Mouse (Mus musculus) retina, adult 2 months (tissue): Measurements from ENCODE around the gene Clec4f.
"Not testable (repeated sequence)": the region's sequence is repeated elsewhere in the genome, so short reads cannot be mapped to it uniquely, and the experiment has no call there.

Experiments used
- DNase-seq: peaks from one replicate; pipeline ENCODE4 v3.0.0-alpha.2; 2012; ENCODE audit warnings: low read depth, low spot score

The Clec4f gene

GRCm38 (mm10) chr6:83656087-83656486 is at the start of gene Clec4f:
Gene Clec4f, minus strand, starts transcription at chr6:83656187.
- no peak for DNase-seq

GRCm38 (mm10) chr6:83704701-83705100 is 48.7 kb upstream of the Clec4f start:
- no peak for DNase-seq

- DNase-seq: no peak
Measured at GRCm38 (mm10) chr6:83704294-83704693, 48.3 kb upstream of the Clec4f start.

- no peak for DNase-seq
Measured at GRCm38 (mm10) chr6:83703722-83704078, 47.7 kb upstream of the Clec4f start.

- DNase-seq: peak; percentile 80
Measured at GRCm38 (mm10) chr6:83703000-83703721, 47.2 kb upstream of the Clec4f start.

GRCm38 (mm10) chr6:83702146-83702999 is 46.4 kb upstream of the Clec4f start:
- DNase-seq: no peak

GRCm38 (mm10) chr6:83701001-83701400 is 45.0 kb upstream of the Clec4f start:
- DNase-seq: no peak

GRCm38 (mm10) chr6:83699971-83700370 is 44.0 kb upstream of the Clec4f start:
- no peak for DNase-seq

GRCm38 (mm10) chr6:83697932-83698331 is 41.9 kb upstream of the Clec4f start:
- peak; percentile 74 for DNase-seq

- no peak for DNase-seq
Measured at GRCm38 (mm10) chr6:83696684-83697083, 40.7 kb upstream of the Clec4f start.

- no peak for DNase-seq
Measured at GRCm38 (mm10) chr6:83695731-83696130, 39.7 kb upstream of the Clec4f start.

- no peak for DNase-seq
Measured at GRCm38 (mm10) chr6:83693835-83694234, 37.8 kb upstream of the Clec4f start.

- no peak for DNase-seq
Measured at GRCm38 (mm10) chr6:83692962-83693361, 37.0 kb upstream of the Clec4f start.

GRCm38 (mm10) chr6:83690936-83691335 is 34.9 kb upstream of the Clec4f start:
- DNase-seq: no peak

- DNase-seq: no peak
Measured at GRCm38 (mm10) chr6:83690277-83690676, 34.3 kb upstream of the Clec4f start.

- DNase-seq: no peak
Measured at GRCm38 (mm10) chr6:83689374-83689773, 33.4 kb upstream of the Clec4f start.

- no peak for DNase-seq
Measured at GRCm38 (mm10) chr6:83677757-83678156, 21.8 kb upstream of the Clec4f start, which contains the start of gene Cd207. Gene Cd207, minus strand, starts transcription at chr6:83677857.

- peak; percentile 39 for DNase-seq
Measured at GRCm38 (mm10) chr6:83673395-83673794, 17.4 kb upstream of the Clec4f start.

GRCm38 (mm10) chr6:83665009-83665408 is 9.0 kb upstream of the Clec4f start:
- DNase-seq: no peak

- no peak for DNase-seq
Measured at GRCm38 (mm10) chr6:83660821-83661220, 4.8 kb upstream of the Clec4f start.

GRCm38 (mm10) chr6:83646715-83647114 is 9.3 kb downstream of the Clec4f start:
- DNase-seq: no peak

- DNase-seq: no peak
Measured at GRCm38 (mm10) chr6:83635329-83635728, 20.7 kb downstream of the Clec4f start.

- DNase-seq: not testable (repeated sequence)
Measured at GRCm38 (mm10) chr6:83634631-83635030, 21.4 kb downstream of the Clec4f start.
